Mouse (Mus musculus): ENCODE results near the gene Mecr. TPM values are rescaled to one million over a fixed set of nuclear protein-coding genes. Genes with fewer than 3 reads are reported as not detected.

Gene Mecr
- total RNA-seq, 1 experiment from 2014 or later = 25.9 TPM

GRCm38 (mm10) chr4:131911521-131911920, 68.3 kb downstream of the Mecr start:
- no peak for ATAC-seq (replicated peaks in 1 of 2; ENCODE audit: insufficient read depth in 1 of 2, low FRiP score in 2 of 2, low TSS enrichment in 1 of 2, low read depth in 1 of 2, poor library complexity in 2 of 2, severe bottlenecking in 2 of 2)

DNA sequence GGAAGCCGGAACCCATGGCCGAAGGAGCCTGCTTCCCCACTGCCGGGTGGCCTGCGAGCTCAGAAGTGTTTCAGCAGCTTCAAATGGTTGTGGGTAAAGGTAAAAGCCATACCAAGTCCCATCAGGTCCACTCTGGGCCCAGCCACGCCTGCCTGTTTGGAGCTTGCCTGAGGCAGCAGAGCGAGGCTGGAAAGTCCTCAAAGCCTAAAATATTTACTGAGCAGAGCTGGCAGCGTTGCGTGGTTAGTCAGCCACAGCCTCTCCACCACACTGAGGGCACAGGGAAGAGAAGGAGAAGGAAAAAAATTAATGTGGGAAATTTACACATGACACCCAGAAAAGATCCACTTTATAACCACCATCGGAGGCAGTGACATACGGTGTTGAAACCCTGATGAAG, 70.3 kb downstream of the Mecr start:
- ATAC-seq (replicated peaks in 1 of 2; ENCODE audit: insufficient read depth in 1 of 2, low FRiP score in 2 of 2, low TSS enrichment in 1 of 2, low read depth in 1 of 2, poor library complexity in 2 of 2, severe bottlenecking in 2 of 2) = no peak

- ATAC-seq (replicated peaks in 1 of 2; ENCODE audit: insufficient read depth in 1 of 2, low FRiP score in 2 of 2, low TSS enrichment in 1 of 2, low read depth in 1 of 2, poor library complexity in 2 of 2, severe bottlenecking in 2 of 2) = no peak
These were observed 70.9 kb downstream of the Mecr start for GRCm38 (mm10) chr4:131914046-131914643.

GRCm38 (mm10) chr4:131914891-131915469, 71.7 kb downstream of the Mecr start:
- no peak for ATAC-seq (replicated peaks in 1 of 2; ENCODE audit: insufficient read depth in 1 of 2, low FRiP score in 2 of 2, low TSS enrichment in 1 of 2, low read depth in 1 of 2, poor library complexity in 2 of 2, severe bottlenecking in 2 of 2)

DNA sequence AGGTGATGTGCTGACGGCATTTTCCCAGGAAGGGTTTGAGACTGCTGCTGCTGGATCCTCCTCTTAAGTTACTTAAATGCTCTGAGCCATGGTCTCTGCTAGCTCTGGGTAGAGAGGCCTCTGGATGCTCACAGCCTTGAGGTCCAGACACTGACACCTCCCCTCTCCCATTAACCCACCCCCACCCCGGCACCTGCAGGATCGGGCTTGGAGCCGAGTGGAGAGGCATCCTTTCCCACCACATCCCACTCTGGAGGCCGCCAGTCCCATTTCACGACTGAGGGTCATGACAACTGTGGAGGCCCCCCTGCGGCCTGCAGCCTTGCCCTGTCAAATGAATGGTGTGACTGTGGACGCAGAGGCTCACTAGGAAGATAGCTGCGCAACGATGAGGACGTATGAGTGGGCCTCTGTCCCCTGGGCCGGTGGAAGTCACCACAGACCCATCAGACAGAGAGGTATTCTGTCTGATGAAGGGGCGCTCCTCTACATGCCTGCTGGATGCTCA, 72.6 kb downstream of the Mecr start:
- no peak for ATAC-seq (replicated peaks in 1 of 2; ENCODE audit: insufficient read depth in 1 of 2, low FRiP score in 2 of 2, low TSS enrichment in 1 of 2, low read depth in 1 of 2, poor library complexity in 2 of 2, severe bottlenecking in 2 of 2)

DNA sequence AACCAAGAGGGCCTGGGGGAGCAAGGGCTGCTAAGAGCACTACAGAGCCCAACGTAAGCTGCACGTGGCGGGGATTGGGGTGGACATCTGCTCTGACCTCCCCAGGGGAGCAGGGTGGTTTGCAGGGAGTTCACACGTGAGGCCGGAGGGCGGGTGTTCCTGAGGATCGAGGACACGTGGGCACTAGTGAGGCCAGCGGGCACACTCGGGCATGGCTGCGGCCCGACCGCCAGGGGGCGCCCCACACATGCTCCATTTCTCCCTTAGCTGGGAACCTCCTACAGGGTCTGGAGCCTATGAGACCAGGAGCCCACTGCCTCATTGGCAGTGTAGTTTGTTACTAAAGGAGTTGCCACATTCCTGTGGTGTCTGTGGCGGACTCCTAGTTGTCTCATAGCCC, 73.2 kb downstream of the Mecr start:
- ATAC-seq (replicated peaks in 1 of 2; ENCODE audit: insufficient read depth in 1 of 2, low FRiP score in 2 of 2, low TSS enrichment in 1 of 2, low read depth in 1 of 2, poor library complexity in 2 of 2, severe bottlenecking in 2 of 2) = peak; percentile 47 to 75; a peak in 3 of 4 replicates

DNA sequence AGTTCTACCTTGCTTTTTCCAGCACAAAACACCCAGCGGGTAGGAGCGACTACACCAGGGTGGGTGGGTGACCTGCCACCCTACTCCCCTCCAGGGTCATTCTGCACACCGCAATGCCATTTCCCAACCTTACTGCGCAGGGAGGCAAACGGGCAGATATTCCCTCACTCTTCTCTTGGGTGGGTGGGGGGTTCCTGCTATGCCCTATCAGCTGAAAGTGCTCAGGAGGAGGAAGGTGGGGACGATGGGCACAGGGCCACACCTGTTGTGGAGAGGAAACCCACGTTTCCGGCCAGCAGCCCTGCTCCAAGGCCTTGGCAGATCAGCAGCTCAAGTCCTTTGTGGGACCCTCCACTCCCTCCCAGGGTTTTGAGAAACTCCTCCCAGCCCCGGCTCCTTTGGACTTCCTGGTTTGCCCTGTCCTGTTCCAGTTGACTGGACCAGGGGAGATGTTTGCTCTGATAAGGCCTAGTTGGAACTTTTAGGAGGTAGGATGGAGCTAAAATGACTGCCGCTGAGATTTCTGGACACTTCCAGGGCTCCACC, 73.8 kb downstream of the Mecr start:
- ATAC-seq (replicated peaks in 1 of 2; ENCODE audit: insufficient read depth in 1 of 2, low FRiP score in 2 of 2, low TSS enrichment in 1 of 2, low read depth in 1 of 2, poor library complexity in 2 of 2, severe bottlenecking in 2 of 2) = peak in 1 of 2 experiments; percentile 16; a peak in 1 of 4 replicates

Other genes with a start within 250 kb of the Mecr start
- gene Ptpru, start 5.2 kb upstream of the Mecr start, total RNA-seq (2017) = 0.40 and 0.44 TPM in 2 replicates
- gene Srsf4, start 30.1 kb downstream of the Mecr start, total RNA-seq (2017) = 66.5 and 97.5 TPM in 2 replicates
- gene Tmem200b, start 78.3 kb downstream of the Mecr start, total RNA-seq (2017) = 0.79 TPM in 1 of 2 replicates, not detected in the other
- gene Gm10300, start 231.2 kb downstream of the Mecr start, total RNA-seq (2017) = 1.4 and 2.3 TPM in 2 replicates
- 63.9 and 72.9 TPM in 2 replicates for gene Epb41, start 231.9 kb downstream of the Mecr start, total RNA-seq (2017)

Data from hematopoietic stem cell, adult 5-6 weeks (primary cell).